Mouse (Mus musculus) thymus, adult 2 months (tissue): ENCODE results near the gene Rae1. TPM values are rescaled to one million over a fixed set of nuclear protein-coding genes. Genes with fewer than 3 reads are reported as not detected.

Experiments used
- DNase-seq: peaks from one replicate; pipeline ENCODE4 v3.0.0; 2021
- H3K27ac ChIP-seq: fragments of 200-500 bp; 2 replicates; pipeline ENCODE4 v1.5.1; 2012; ENCODE audit warnings: low read length, control low read depth; ENCODE audit not compliant: control insufficient read depth, insufficient read depth
- H3K27me3 ChIP-seq: fragments of 200-500 bp; 2 replicates; pipeline ENCODE4 v1.6.1; 2012; ENCODE audit warnings: mild to moderate bottlenecking, low read length, moderate library complexity, mixed read lengths; ENCODE audit not compliant: control insufficient read depth, insufficient read depth
- H3K36me3 ChIP-seq: fragments of 200-500 bp; 2 replicates; pipeline ENCODE4 v1.6.1; 2012; ENCODE audit warnings: mild to moderate bottlenecking, low read length, moderate library complexity; ENCODE audit not compliant: control insufficient read depth, insufficient read depth
- H3K4me1 ChIP-seq: fragments of 200-500 bp; replicated peaks from 2 replicates; pipeline ENCODE4 v1.6.1; 2012; ENCODE audit warnings: low read length; ENCODE audit not compliant: control insufficient read depth, insufficient read depth
- H3K4me3 ChIP-seq: fragments of 200-500 bp; 2 replicates; pipeline ENCODE4 v1.5.1; 2012; ENCODE audit warnings: mild to moderate bottlenecking, low read length, control low read depth, moderate library complexity; ENCODE audit not compliant: control insufficient read depth, insufficient read depth
- CTCF ChIP-seq: fragments of 200-500 bp; IDR thresholded peaks from 2 replicates; pipeline ENCODE4 v1.5.1; 2012; ENCODE audit warnings: mild to moderate bottlenecking, control low read depth, low read length, moderate library complexity, borderline replicate concordance; ENCODE audit not compliant: control insufficient read depth, poor library complexity, insufficient read depth; ENCODE audit errors: extremely low read depth
- POLR2A ChIP-seq: fragments of 200-500 bp; IDR thresholded peaks from 2 replicates; pipeline ENCODE4 v1.6.1; 2012; ENCODE audit warnings: mild to moderate bottlenecking, low read length, control low read depth, moderate library complexity; ENCODE audit not compliant: control insufficient read depth, poor library complexity, insufficient read depth; ENCODE audit errors: extremely low read depth
- WGBS: fragments of 180-500 bp; shearing (Covaris S2); methylation state at CpG from one replicate; pipeline ENCODE4 v1.1.7; 2018; 5-methylcytosine and 5-hydroxymethylcytosine counted together
- polyA plus RNA-seq: library from polyadenylated mRNA; depleted of rRNA; stranded (reverse); fragments of >200 nt; gene quantifications from 2 replicates; pipeline ENCODE4 v1.2.3, GENCODE M21; 2012

Gene Rae1
- polyA plus RNA-seq, 1 experiment, result 111 TPM

DNA sequence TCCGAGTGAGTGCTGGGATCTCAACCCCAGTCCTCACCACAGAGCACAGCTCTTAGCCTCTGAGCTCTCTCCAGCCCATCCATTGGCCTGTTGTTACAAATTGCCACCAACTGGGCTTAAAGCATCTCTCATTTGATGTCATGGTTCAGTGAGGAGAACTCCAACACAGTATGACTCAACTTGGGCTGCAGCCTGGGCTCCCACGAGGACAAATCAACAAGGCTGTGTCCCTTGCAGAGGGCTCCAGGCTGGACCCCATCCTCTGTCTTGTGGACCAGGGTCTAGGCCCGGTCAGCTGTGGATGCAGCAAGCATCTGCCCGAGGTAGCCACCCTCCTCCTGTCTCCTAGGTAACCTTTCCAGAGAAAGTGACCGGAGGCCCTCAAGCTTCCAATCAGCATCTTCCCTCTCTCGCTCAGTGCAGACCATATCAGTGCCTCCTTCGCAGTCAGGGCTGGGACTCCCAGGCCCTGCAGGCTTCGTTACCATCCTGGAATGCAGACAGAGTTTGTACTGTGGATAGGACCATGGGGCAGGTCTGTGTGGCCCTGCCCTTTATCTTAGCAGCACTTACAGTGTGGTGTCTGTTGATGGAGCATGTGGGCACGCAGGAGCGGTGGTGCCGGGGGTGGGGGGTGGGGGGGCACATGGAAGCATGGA, 42.7 kb downstream of the Rae1 start:
- TF ChIP-seq POLR2A, result no peak
- no peak for TF ChIP-seq CTCF
- H3K36me3 ChIP-seq, result no peaks in the 10 kb centered on the region
- DNase-seq, result no peak
- no peak overlapping the region for H3K27ac ChIP-seq
- H3K4me3 ChIP-seq, result no peak overlapping the region
- no peaks in the 10 kb centered on the region for H3K27me3 ChIP-seq
- peaks cover 57% of the 10 kb centered on the region for H3K4me1 ChIP-seq
- 91% methylated on average over 11 of the region's 11 CpGs for WGBS

DNA sequence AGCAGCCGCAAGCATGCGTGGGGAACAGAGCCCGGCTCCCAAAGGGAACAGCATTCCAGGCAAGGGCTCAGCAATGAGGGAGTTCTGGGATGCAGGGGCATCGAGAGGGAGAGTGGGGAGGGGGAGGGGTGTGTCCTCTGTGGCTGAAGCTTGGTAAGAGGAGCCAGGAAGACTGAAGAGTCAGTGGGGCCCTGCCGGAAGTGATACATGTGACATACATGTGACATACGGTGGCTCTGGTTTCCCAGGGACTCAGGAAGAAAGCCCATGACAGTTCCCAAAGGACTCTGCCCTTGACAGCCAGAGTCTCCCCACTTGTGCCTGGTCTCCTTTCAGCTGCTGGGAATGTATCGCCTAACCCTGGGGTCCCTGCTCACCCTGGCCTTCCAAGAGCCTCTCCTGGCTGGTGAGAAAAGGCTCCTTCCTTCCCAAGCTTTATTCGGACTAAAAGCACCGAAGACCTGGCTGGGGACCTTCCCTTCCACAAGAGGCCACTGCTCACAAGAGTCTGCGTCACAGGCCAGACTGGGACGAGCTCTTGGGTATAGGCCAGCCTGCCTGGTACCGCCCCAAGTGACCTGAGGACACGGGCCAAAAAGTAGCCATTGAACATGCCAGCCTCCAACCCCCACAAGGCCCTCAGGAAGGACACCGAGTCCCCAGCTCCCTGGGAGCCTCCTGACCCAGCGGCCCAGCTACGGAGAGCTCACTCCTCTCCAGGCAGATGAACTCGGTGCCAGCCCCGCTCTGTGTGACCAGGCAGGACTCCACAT, 44.5 kb downstream of the Rae1 start:
- WGBS, result 87% methylated on average over 18 of the region's 18 CpGs

DNA sequence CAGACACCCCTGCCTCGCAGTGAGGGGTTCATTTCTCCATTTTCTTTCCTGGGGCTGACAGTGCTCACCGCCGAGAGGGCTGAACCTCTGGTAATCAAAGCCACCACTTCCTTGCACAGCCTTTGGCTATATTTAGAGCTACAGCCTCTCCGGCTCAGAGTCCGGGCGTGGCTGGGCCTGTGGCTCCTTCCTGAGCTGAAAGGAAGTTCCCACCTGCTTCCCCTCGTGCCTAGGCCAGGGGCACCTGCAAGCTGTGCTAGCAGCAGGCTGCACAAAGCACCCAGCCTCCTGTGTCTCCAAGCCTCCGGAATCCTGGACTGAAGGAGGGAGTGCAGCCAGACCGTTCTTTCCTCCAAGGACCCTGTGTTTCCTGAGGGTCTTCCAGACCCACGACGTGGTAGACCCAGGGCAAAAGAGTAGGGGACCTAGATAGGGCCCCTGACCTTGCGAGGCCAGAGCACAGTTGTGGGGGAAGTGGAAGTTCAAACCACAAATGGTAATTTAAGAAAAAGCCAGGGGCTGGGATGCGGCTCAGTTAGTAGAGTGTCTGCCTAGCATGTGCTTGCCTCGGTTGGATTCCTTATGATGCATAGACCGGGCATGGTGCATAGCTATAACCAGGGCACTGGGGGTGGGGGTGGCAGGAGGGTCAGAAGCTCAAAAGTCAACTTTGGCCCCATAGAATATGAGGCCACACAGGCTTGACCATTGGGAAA, 46.8 kb downstream of the Rae1 start:
- H3K27ac ChIP-seq, result peak overlapping the region; percentile 93
- WGBS, result 3% methylated on average over 15 of the region's 15 CpGs
- H3K4me3 ChIP-seq, result peak overlapping the region; percentile 34

More for the DNA sequence above, 44.5 kb downstream of the Rae1 start:
- DNase-seq, result no peak
- no peaks in the 10 kb centered on the region for H3K27me3 ChIP-seq
- H3K27ac ChIP-seq, result no peak overlapping the region
- H3K4me3 ChIP-seq, result no peak overlapping the region
- H3K36me3 ChIP-seq, result no peaks in the 10 kb centered on the region
- peaks cover 49% of the 10 kb centered on the region for H3K4me1 ChIP-seq
- no peak for TF ChIP-seq POLR2A
- TF ChIP-seq CTCF, result no peak

DNA sequence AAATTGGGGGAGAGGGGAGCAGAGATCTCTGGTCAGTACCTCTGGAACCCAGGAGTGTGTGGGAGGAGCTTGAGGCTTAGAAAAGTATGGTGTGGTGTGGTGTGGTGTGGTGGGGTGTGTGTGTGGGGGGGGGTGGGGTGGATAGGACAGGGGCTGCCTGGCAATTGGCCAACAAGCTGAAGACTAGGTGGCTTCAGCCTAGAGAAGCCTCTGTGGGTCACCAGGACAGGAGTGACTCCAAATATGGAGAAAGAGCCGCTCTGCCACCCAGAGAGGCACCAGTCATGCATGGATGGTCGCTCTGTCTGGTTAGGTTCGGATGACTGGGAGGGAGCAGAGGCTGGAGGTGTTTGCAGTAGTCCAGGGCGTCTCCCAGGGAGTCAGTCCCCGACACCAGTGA, 47.6 kb downstream of the Rae1 start:
- Histone ChIP-seq H3K4me1 (peaks cover 66% of the 10 kb centered on the region), H3K4me3 (no peak overlapping the region), H3K27ac (no peak overlapping the region), H3K27me3 (no peaks in the 10 kb centered on the region), H3K36me3 (no peaks in the 10 kb centered on the region)
- TF ChIP-seq CTCF (no peak), POLR2A (no peak)
- WGBS, result 93% methylated on average over 5 of the region's 5 CpGs
- DNase-seq, result no peak

More for the DNA sequence above, 46.8 kb downstream of the Rae1 start:
- no peaks in the 10 kb centered on the region for H3K36me3 ChIP-seq
- TF ChIP-seq POLR2A (0 out of 2 replicates have a peak, but pooled peaks have one; percentile 58), CTCF (0 out of 2 replicates have a peak, but pooled peaks have one; percentile 41)
- no peaks in the 10 kb centered on the region for H3K27me3 ChIP-seq
- DNase-seq, result peak; percentile 85
- peaks cover 66% of the 10 kb centered on the region for H3K4me1 ChIP-seq

DNA sequence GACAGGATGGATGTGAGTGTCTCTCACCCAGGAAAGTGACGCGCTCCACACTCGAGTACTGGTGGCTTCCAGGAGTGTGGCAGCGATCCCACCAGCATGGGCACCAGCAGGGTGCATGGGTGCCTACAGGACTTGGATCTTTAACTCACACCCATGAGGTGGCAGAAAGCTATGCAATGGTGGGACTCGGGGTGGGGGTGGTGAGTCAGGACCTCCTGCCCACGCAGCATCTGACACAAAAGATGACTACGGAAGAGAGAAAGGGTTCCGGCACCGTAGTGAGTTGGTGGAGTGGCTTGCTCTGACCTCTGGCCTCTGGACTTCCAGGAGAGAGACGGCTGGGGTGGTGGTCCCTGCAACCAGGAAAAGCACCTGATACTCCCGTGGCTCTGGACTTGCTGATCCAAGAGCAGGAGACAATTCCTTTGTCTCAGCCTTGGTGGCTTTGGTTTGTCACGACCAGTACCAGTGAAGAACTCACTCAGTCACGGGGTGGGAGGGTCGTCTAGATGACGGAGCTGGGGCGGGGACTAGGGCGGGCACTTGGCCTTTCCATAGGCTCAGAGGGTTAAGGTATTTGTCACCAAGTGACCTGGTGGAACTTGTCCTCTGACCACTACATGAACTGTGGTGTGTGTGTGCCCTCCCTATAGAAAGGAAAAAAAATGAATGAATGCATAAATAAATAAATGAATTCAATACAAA, 48.3 kb downstream of the Rae1 start:
- peaks cover 70% of the 10 kb centered on the region for H3K4me1 ChIP-seq
- no peak for TF ChIP-seq CTCF
- no peak for TF ChIP-seq POLR2A
- DNase-seq, result no peak
- no peaks in the 10 kb centered on the region for H3K36me3 ChIP-seq
- H3K4me3 ChIP-seq, result no peak overlapping the region
- H3K27ac ChIP-seq, result no peak overlapping the region
- WGBS, result 87% methylated on average over 17 of the region's 17 CpGs
- H3K27me3 ChIP-seq, result no peaks in the 10 kb centered on the region

DNA sequence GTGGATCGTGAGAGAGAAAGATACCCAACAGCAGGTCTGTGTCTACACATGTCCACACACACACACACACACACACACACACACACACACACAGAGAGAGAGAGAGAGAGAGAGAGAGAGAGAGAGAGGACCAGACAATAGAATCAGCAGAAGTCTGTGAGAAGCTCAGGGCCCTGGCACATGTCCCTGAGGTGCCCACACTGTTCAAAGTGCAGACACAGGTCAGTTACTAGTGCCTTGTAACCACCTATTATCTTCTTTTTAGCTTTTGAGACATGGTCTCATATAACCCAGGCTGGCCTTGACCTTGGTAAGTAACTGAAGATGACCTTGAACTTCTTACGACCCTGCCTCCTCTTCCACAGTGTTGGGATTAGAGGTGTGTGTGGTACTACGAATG, 49.3 kb downstream of the Rae1 start:
- peaks cover 71% of the 10 kb centered on the region for H3K4me1 ChIP-seq

More for the DNA sequence above, 49.3 kb downstream of the Rae1 start:
- Histone ChIP-seq H3K36me3 (no peaks in the 10 kb centered on the region), H3K27ac (no peak overlapping the region), H3K27me3 (no peaks in the 10 kb centered on the region), H3K4me3 (no peak overlapping the region)
- TF ChIP-seq CTCF, result no peak
- TF ChIP-seq POLR2A, result no peak
- 86% methylated on average over 3 of the region's 3 CpGs for WGBS
- DNase-seq, result no peak
